Mouse (Mus musculus): ENCODE measurements around the gene Tjap1.

Tjap1 gene

DNA sequence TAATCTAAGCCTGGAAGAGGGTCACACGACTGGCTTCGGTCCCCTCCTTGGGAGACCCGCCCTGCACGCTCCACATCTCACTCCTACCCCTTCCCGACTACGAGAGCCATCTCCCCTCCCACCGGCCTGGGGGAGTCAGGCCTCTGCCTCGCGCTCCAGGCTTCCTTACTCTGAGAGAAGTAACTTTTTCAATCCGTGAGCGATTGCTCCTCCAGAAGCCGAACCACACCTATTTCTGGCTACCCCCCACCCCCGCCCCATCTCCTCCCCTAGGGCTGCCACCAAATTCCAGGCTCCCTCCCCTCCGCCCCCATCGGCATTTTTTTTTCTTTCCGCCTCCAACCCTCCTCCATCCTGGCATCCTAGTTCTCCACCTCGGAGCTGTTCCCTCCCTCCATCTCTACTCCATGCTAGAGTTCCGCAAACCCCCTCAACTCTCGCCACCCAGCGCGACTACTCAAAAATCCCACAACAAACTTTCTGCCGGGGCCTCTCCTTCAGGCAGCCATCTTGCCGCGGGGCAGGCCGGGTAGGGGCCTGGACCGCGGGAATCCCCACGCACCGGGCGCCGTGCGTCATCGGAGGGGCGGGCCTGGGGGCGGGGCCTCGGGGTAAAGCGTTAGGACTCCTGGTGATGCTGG is at the start of gene Tjap1:
TSS of gene Tjap1 (minus strand) at position 544 of the 641 bp plus-strand sequence.
- peak; percentile 96 for DNase-seq (ENCODE audit: low read depth)

- DNase-seq (ENCODE audit: low read depth), result peak; percentile 31
Observed at GRCm38 (mm10) chr17:46328723-46329122, 45.9 kb upstream of the Tjap1 start.

DNA sequence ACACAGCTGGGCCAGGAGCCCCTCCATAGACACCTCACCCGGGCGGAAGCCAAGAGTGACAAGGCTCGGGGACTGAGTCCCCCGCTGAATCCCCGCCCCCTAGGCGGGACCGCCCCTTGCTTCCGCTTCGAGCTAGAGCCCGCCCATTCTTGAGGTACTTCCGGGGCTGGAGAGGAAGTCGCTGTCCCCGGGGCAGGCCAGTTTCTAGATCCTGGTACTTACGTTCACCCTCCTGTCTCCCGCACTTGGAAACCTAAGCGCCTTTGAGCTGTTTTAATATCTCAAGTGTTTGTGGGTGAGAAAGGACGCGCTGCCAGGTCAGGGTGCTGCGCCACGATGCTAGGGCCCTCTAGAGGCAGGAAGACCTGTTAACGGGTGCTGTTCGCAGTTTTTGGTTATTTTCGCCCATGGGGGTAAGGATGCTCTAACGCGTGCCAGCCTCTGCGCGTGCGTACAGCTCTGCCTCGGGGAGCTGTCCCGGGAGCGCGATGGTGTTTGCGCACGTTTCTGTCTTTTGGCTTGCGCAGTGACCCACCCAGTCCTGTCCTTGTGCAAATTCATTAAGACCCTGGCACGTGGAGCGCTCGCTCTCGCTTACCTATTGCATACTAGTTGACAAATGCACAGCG is 45.2 kb upstream of the Tjap1 start, which contains the start of gene Abcc10:
TSS of gene Abcc10 (minus strand) at position 447 of the 629 bp plus-strand sequence.
- peak; percentile 92 for DNase-seq (ENCODE audit: low read depth)

DNA sequence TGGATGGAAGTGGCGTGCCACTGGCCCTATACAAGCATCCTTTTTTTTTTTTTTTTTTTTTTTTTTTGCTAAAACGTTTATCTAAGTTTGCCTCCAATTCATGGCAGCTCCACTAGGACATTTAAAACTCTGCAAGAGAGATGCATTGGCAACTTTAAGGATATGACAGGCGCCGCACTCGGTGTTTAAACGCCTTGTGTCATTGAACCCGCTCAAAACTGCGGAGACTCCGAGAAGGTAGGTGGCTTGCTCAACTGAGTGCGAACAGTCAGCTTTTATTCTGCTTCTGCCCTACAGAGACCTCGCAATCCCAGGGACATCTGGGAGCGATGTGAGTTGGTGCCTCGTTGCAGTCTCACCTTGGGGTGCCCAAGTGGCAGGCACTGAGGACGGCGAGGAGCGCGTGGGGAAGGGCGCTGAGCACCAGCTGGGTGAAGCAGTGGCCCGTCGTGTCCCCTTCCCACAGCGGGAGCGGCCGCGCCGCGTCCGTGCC is 44.6 kb upstream of the Tjap1 start:
- no peak for DNase-seq (ENCODE audit: low read depth)

DNA sequence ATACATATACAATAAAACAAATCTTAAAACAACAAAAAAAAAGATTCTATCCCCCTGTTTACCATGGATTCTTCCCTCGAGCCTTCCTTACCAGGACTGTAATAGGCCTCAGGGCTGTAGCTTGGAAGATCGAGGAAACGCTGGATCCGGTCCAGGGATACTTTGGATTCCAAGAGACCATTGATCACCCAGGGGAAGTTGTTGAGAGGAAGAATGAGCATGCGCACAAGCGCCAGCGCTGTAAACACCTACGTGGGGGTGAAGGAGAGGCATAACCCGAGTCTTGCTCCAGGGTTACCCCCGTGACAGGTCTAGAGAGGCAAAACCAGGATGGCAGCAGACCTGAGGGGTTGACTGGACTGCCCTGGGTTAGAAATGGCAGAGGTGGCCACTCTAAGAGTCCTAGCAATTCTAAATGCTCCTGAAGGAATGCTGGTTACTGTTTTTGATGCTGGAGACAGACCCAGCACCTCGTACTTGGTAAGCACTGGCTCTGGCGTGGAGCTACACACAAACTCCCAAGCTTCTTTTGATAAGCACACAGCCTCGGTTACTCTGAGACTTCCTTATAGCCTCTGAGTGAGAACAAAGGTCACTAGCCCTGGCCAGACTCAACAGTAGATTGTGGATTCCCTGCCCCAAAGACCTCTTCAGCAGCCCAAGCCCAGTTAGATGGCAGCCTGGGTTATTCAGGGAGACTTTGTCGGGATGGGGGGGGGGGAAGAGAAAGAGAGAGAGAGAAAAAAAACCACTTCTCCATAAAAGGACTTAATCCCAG is 39.4 kb upstream of the Tjap1 start:
- no peak for DNase-seq (ENCODE audit: low read depth)

DNA sequence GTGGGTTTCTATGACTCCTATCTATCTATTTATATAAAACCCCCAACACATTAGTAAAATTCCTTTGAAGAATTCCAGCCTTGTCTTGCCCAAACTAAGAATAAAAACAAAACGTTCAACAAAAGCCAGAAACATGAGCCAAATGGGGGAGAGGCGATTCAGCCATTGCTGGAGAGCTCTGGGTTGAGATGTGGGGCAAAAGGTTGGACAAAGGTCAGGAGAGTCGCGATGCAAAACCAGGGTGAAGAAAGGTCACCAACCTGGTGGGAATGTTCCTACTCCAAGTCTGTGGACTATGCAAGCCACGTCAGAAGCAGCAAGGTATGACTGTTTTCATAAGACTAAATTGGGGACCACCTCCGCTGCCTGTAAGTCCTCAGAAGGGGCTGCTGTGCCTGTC is 37.7 kb upstream of the Tjap1 start:
- DNase-seq (ENCODE audit: low read depth), result no peak

DNA sequence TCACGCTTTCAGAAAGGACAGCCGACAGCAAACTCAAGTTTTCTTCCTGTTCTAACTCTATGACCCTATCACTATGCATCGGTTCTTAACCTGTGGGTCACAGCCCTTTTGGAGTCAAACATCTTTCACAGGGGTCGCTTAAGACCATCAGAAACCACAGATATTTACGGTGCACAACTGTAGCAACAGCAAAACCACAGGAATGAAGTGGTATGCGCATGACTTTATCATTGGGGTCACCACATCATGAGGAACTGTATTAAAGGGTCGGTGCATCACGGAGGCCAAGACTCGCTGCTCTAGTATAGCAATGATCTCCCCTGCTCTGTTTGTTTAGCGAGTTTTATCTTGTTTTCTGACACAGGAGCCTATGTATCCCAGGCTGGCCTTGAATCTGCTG is 33.0 kb upstream of the Tjap1 start:
- no peak for DNase-seq (ENCODE audit: low read depth)

- DNase-seq (ENCODE audit: low read depth), result no peak
Observed at GRCm38 (mm10) chr17:46313135-46313715, 30.4 kb upstream of the Tjap1 start.

GRCm38 (mm10) chr17:46310515-46310914 is 27.7 kb upstream of the Tjap1 start:
- no peak for DNase-seq (ENCODE audit: low read depth)

DNA sequence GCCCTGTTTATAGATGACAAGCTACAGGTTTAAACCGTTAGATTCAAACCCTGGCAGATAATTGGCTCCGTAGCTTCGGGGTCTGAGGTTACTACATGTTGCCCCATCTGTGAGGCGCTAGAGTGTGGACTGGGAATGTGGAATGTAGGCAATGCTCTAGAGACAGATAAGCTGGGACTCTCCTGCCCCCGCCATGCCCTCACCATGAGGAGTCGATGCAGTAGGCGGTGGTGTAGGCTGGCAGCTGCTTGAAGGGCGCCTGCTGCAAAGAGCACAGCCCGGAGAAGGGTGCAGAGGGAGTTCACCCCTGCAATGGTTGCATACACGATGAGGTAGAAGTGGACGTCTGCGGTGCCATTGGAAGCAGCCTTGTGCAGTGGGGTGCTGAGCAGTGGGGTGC is 27.0 kb upstream of the Tjap1 start:
- DNase-seq (ENCODE audit: low read depth), result no peak

- DNase-seq (ENCODE audit: low read depth), result no peak
Observed at GRCm38 (mm10) chr17:46306956-46307355, 24.1 kb upstream of the Tjap1 start.

GRCm38 (mm10) chr17:46304184-46304583 is 21.4 kb upstream of the Tjap1 start:
- DNase-seq (ENCODE audit: low read depth), result no peak

DNA sequence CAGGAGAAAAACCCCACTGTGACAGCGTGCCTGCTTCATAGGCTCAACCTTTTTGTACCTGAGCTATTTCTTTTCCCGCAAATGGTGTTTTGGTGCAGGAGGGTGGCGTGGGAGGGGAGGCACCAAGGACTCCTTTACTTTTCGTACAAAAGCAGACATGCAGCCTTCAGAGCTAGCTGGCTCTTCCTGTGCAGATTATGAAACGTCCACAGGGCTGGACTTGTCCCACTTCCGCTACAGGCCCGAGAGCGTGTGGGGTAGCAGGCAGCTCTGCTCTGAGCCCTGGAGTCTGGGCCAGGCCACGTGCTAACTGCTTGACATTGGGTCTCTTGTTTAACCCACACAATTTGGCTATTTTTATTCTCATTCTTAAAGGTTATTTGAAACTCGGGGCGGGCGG is 19.1 kb upstream of the Tjap1 start:
- DNase-seq (ENCODE audit: low read depth), result no peak

GRCm38 (mm10) chr17:46298220-46298913 is 15.5 kb upstream of the Tjap1 start:
- DNase-seq (ENCODE audit: low read depth), result peak; percentile 94

DNA sequence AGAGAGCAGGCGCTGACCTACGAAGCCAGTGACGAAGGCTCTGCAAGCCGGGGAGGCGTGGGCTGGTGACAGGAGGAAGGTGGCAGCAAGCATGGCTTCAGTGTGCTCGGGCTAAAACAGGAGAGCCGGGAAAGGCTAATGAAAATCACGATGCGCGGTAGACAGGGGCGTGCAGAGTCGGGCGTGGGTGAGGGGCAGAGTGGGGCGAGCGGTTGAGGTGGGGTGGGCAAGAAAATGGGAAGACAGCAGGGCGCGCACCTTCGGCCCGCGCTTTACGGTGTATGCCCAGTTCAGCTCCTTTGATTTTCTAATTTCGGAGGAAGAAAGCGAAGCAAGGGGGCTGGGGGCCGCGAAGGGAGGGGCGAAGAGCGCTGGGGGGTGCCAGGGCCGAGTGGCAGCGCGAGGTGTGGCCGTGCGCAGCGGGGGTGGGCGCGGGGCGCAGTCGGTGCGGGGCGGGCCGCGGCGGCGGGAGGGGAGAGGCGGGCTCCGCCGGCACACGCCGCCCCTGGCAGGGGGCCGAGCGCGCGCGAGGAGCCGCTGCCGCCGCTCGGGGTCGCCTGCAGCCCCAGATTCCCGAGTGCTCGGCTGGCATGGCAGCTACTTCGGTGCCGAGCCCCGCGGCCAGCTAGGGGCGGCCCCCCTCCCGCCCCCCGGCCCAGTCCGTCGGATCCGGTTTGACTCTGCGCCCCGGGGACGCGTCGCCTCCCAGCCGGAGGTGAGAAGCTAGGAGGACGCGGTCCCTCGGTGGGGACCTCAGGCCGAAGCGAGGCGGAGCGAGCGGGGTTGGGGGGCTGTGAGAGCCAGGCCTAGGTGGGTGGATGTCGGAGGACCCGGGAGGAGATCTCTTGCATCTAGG is 14.8 kb upstream of the Tjap1 start, which contains the start of gene Dlk2:
TSS of gene Dlk2 (plus strand) at position 58 of the 856 bp plus-strand sequence.
- peak; percentile 22 for DNase-seq (ENCODE audit: low read depth)

- no peak for DNase-seq (ENCODE audit: low read depth)
Observed at GRCm38 (mm10) chr17:46297028-46297363, 14.2 kb upstream of the Tjap1 start.

DNA sequence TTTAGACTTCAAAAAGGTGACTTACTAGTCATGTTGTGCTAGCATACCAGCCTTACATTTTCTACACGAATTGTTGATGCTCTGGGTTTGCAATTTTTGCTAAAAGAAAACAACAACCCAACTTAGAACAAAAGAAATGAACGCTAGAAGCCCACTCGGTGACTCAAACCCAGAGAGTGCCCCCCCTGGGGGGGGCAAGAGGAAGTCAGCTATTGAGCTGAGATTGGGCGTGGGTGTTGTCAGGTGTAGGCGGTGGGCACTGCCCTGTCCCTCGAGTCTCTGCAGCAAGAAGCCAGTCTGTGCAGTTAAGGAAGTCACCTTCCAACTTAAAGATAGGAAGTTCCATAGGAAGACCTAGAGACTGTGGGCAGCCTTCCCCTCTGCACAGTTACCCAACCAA is 13.8 kb upstream of the Tjap1 start:
- DNase-seq (ENCODE audit: low read depth), result no peak

DNA sequence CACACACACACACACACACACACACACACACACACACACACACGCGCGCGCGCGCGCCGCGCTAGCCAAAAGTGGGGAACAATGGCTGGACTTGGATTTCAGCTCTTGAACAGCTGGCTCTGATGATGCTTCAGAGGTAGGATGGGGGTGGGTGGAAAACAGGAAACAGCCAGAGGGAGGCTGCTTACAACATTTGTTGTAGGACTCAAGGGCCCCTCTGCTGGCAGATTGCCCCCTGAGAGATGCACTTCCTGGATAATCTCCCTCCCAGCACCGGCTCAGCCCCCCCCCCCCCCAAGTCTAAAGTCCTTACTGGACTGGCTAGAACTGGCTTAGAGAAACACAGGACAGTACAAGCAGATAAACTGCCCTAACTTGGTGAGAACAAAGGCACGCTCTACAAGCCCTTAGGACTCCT is 4.9 kb upstream of the Tjap1 start:
- DNase-seq (ENCODE audit: low read depth), result peak; percentile 74

GRCm38 (mm10) chr17:46285407-46285806 is 2.6 kb upstream of the Tjap1 start:
- DNase-seq (ENCODE audit: low read depth), result no peak

DNA sequence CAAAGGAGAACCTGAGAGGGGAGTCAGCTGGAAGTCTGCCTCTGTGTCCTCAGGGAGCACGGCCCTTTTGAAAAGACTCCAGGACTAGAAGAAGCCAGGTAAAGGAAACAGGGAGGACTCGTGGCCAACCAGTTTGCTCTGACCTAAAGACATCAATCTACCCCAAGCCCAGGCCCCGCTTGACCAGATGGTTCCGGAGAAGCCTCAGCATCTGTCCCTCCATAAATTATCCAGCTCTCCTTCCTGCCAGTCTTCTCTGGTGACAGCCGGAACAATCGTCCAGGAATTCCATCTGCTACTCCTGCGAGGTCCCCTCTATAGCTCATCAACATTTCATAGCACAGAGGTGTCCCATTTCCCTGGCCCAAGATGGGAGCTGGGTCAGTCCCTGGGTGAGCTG is 1.8 kb upstream of the Tjap1 start:
- no peak for DNase-seq (ENCODE audit: low read depth)

- DNase-seq (ENCODE audit: low read depth), result no peak
Observed at GRCm38 (mm10) chr17:46283911-46284310, 1.1 kb upstream of the Tjap1 start.

All from NIH3T3 (cell line).